Mouse (Mus musculus): ENCODE data around the gene Ivd. TPM values are rescaled to one million over a fixed set of nuclear protein-coding genes. Genes with fewer than 3 reads are reported as not detected.

Gene Ivd
- total RNA-seq, 2 experiments from 2014 or later: 17.9 to 30.3 TPM

GRCm38 (mm10) chr2:118903333-118903741, 41.6 kb downstream of the Ivd start:
- no peak for ATAC-seq (replicated peaks; ENCODE audit: low FRiP score, low TSS enrichment, poor library complexity, severe bottlenecking)

- ATAC-seq (replicated peaks; ENCODE audit: low FRiP score, low TSS enrichment, poor library complexity, severe bottlenecking): no peak
Observed at GRCm38 (mm10) chr2:118905433-118906117, 43.8 kb downstream of the Ivd start.

- no peak for ATAC-seq (replicated peaks; ENCODE audit: low FRiP score, low TSS enrichment, poor library complexity, severe bottlenecking)
Observed at GRCm38 (mm10) chr2:118906118-118906492, 44.4 kb downstream of the Ivd start.

- no peak for ATAC-seq (replicated peaks; ENCODE audit: low FRiP score, low TSS enrichment, poor library complexity, severe bottlenecking)
Observed at GRCm38 (mm10) chr2:118907781-118908180, 46.0 kb downstream of the Ivd start.

GRCm38 (mm10) chr2:118909151-118909550, 47.4 kb downstream of the Ivd start:
- ATAC-seq (replicated peaks; ENCODE audit: low FRiP score, low TSS enrichment, poor library complexity, severe bottlenecking): no peak

- ATAC-seq (replicated peaks; ENCODE audit: low FRiP score, low TSS enrichment, poor library complexity, severe bottlenecking): no peak
Observed at GRCm38 (mm10) chr2:118910605-118911278, 49.0 kb downstream of the Ivd start.

GRCm38 (mm10) chr2:118912706-118913105, 51.0 kb downstream of the Ivd start:
- no peak for ATAC-seq (replicated peaks; ENCODE audit: low FRiP score, low TSS enrichment, poor library complexity, severe bottlenecking)

GRCm38 (mm10) chr2:118913551-118914276, 52.0 kb downstream of the Ivd start:
- ATAC-seq (replicated peaks; ENCODE audit: low FRiP score, low TSS enrichment, poor library complexity, severe bottlenecking): no peak

GRCm38 (mm10) chr2:118914685-118915084, 52.9 kb downstream of the Ivd start:
- no peak for ATAC-seq (replicated peaks; ENCODE audit: low FRiP score, low TSS enrichment, poor library complexity, severe bottlenecking)

- ATAC-seq (replicated peaks; ENCODE audit: low FRiP score, low TSS enrichment, poor library complexity, severe bottlenecking): no peak
Observed at GRCm38 (mm10) chr2:118916436-118916835, 54.7 kb downstream of the Ivd start.

- no peak for ATAC-seq (replicated peaks; ENCODE audit: low FRiP score, low TSS enrichment, poor library complexity, severe bottlenecking)
Observed at GRCm38 (mm10) chr2:118918543-118918942, 56.8 kb downstream of the Ivd start.

GRCm38 (mm10) chr2:118920428-118920827, 58.7 kb downstream of the Ivd start:
- no peak for ATAC-seq (replicated peaks; ENCODE audit: low FRiP score, low TSS enrichment, poor library complexity, severe bottlenecking)

- 0 out of 2 replicates have a peak, but pooled peaks have one; percentile 3 for ATAC-seq (replicated peaks; ENCODE audit: low FRiP score, low TSS enrichment, poor library complexity, severe bottlenecking)
Observed at GRCm38 (mm10) chr2:118925952-118926351, 64.2 kb downstream of the Ivd start.

- ATAC-seq (replicated peaks; ENCODE audit: low FRiP score, low TSS enrichment, poor library complexity, severe bottlenecking): peak; percentile 91
Observed at GRCm38 (mm10) chr2:118926361-118926997, 64.7 kb downstream of the Ivd start, which contains the start of gene Chst14. Chst14 (plus strand) TSS chr2:118926496.

- ATAC-seq (replicated peaks; ENCODE audit: low FRiP score, low TSS enrichment, poor library complexity, severe bottlenecking): 0 out of 2 replicates have a peak, but pooled peaks have one; percentile 21
Observed at GRCm38 (mm10) chr2:118926998-118927739, 65.4 kb downstream of the Ivd start.
